Mouse (Mus musculus): ENCODE data around the gene Clec2h. TPM values are rescaled to one million over a fixed set of nuclear protein-coding genes. Genes with fewer than 3 reads are reported as not detected.
"Not testable (repeated sequence)": the region's sequence is repeated elsewhere in the genome, so short reads cannot be mapped to it uniquely, and the experiment has no call there.

The Clec2h gene
- total RNA-seq (2014; fragmentation: Nextera tagmentation) (not detected in 2 replicates), total RNA-seq (2017) (0.06 and 0.11 TPM in 2 replicates), polyA plus RNA-seq (2012) (not detected in 2 replicates)

DNA sequence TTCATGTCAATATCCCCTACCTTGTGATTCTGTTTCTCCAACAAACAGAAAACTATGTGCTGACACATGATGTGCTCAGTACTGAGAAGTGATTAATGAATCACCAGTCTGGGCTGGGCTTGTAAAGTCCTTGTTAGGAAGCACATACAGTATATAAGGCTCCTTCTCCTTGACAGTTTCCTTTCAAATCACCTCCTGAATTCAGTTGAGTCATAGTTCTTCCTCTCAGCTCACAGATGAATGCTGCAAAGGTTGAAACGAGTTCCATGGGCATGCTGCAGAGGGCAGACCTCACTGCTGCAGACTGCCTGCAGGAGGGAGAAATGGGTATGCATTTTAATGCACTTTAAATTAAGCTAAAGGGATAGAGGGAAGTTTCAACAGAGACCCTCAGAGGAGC lies at the start of gene Clec2h:
Clec2h (plus strand) TSS at position 180 of the 400 bp plus-strand sequence.
- no peaks in the 10 kb centered on the region for H3K27me3 ChIP-seq (ENCODE audit: insufficient read depth, low read length)
- TF ChIP-seq POLR2AphosphoS5 (IDR thresholded peaks at IDR 0.05; ENCODE audit: insufficient replicate concordance, low read depth, low read length) (no peak), TAL1 (conservative IDR thresholded peaks at IDR 0.05; ENCODE audit: low read depth, low read length) (no peak), GATA1 (IDR thresholded peaks at IDR 0.05; ENCODE audit: borderline replicate concordance, low read length) (no peak), CTCF (IDR thresholded peaks at IDR 0.05; ENCODE audit: low read depth, low read length) (no peak), GATA2 (IDR thresholded peaks at IDR 0.05; ENCODE audit: borderline replicate concordance, low read depth, low read length) (no peak)
- no peaks in the 10 kb centered on the region for H3K4me1 ChIP-seq (ENCODE audit: insufficient read depth, low read depth, low read length)
- DNase-seq (ENCODE audit: low spot score): no peak
- no peak for ATAC-seq (ENCODE audit: extremely low read depth, insufficient number of reproducible peaks, low FRiP score, poor library complexity, severe bottlenecking)
- H3K4me3 ChIP-seq (ENCODE audit: low read depth, low read length): no peak within 1 kb of the TSS
- no peaks in the 10 kb centered on the region for H3K36me3 ChIP-seq (replicated peaks)
- peaks cover 13% of the 10 kb centered on the region for H3K9me3 ChIP-seq (replicated peaks)

DNA sequence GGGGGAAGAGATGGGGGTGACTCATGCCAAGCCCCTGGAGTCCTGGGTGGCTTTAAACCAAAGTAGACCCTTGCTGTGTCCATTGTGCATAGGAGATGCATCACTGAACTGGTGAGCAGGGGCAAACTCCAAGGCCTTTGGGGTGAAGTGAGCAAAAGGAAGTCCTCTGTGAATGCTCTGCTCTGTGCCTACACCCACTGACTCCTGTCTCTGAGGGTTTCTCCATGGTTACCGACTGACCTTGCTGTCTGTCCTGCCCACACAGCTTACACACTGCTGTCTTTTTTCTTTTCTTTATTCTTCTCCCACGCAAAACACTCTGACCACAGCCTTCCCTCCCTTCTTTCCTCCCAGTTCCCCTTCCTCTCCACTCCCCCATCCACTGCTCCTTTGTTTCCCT lies 39.5 kb upstream of the Clec2h start:
- Histone ChIP-seq H3K4me3 (ENCODE audit: low read depth, low read length) (no peak overlapping the region), H3K9me3 (replicated peaks) (peaks cover 37% of the 10 kb centered on the region), H3K4me1 (ENCODE audit: insufficient read depth, low read depth, low read length) (no peaks in the 10 kb centered on the region), H3K27me3 (ENCODE audit: insufficient read depth, low read length) (no peaks in the 10 kb centered on the region), H3K36me3 (replicated peaks) (no peaks in the 10 kb centered on the region)
- no peak for DNase-seq (ENCODE audit: low spot score)
- no peak for ATAC-seq (ENCODE audit: extremely low read depth, insufficient number of reproducible peaks, low FRiP score, poor library complexity, severe bottlenecking)
- no peak for TF ChIP-seq GATA1 (IDR thresholded peaks at IDR 0.05; ENCODE audit: borderline replicate concordance, low read length)
- TF ChIP-seq POLR2AphosphoS5 (IDR thresholded peaks at IDR 0.05; ENCODE audit: insufficient replicate concordance, low read depth, low read length): no peak
- TF ChIP-seq TAL1 (conservative IDR thresholded peaks at IDR 0.05; ENCODE audit: low read depth, low read length): no peak
- no peak for TF ChIP-seq GATA2 (IDR thresholded peaks at IDR 0.05; ENCODE audit: borderline replicate concordance, low read depth, low read length)
- TF ChIP-seq CTCF (IDR thresholded peaks at IDR 0.05; ENCODE audit: low read depth, low read length): no peak

DNA sequence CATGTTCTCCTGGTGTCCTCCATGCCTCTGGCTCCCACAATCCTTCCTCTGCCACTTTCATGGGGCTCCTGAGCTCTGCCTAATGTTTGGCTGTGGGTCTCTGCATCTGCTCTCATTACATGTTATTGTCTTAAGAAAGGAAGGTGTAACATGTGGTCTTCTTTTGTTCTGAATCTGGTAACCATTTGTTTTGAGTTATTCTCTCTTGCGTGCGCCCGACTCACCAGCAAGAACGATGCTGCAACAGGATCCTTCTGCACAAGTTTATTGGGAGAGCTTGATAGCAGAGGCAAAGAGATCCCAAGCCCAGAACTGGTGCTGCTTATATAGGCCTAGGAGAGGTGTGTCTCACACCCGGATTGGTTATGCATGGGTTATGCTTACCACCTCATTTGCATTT lies 38.8 kb upstream of the Clec2h start, which contains the start of gene Klrb1a:
Klrb1a (minus strand) TSS at position 101 of the 400 bp plus-strand sequence.
- peaks cover 37% of the 10 kb centered on the region for H3K9me3 ChIP-seq (replicated peaks)
- not testable (repeated sequence) for H3K4me3 ChIP-seq (ENCODE audit: low read depth, low read length); H3K36me3 ChIP-seq (replicated peaks); H3K27me3 ChIP-seq (ENCODE audit: insufficient read depth, low read length); DNase-seq (ENCODE audit: low spot score); H3K4me1 ChIP-seq (ENCODE audit: insufficient read depth, low read depth, low read length); ATAC-seq (ENCODE audit: extremely low read depth, insufficient number of reproducible peaks, low FRiP score, poor library complexity, severe bottlenecking)

DNA sequence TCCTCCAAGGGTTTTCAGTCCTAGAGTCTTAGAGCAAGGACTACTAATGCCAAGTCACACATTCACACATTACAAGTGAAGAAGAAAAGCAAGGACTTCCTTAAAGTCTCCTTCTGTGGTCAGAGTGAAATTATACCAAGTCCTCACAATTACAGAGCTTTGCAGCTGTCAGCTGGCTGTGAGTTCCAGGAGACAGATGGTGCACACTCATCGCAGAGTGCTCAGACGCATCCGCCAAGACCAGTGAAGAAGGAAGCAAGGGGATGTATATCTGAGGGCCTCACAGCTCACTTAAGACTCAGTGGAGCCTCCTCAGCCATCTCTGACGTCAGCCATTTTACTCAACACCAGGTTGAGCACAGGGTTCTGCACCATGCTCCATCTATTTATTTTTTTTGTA lies 37.8 kb upstream of the Clec2h start:
- no peak for ATAC-seq (ENCODE audit: extremely low read depth, insufficient number of reproducible peaks, low FRiP score, poor library complexity, severe bottlenecking)
- no peak for TF ChIP-seq TAL1 (conservative IDR thresholded peaks at IDR 0.05; ENCODE audit: low read depth, low read length)
- no peak for TF ChIP-seq GATA1 (IDR thresholded peaks at IDR 0.05; ENCODE audit: borderline replicate concordance, low read length)
- TF ChIP-seq CTCF (IDR thresholded peaks at IDR 0.05; ENCODE audit: low read depth, low read length): no peak
- no peak for TF ChIP-seq GATA2 (IDR thresholded peaks at IDR 0.05; ENCODE audit: borderline replicate concordance, low read depth, low read length)
- no peak for TF ChIP-seq POLR2AphosphoS5 (IDR thresholded peaks at IDR 0.05; ENCODE audit: insufficient replicate concordance, low read depth, low read length)

DNA sequence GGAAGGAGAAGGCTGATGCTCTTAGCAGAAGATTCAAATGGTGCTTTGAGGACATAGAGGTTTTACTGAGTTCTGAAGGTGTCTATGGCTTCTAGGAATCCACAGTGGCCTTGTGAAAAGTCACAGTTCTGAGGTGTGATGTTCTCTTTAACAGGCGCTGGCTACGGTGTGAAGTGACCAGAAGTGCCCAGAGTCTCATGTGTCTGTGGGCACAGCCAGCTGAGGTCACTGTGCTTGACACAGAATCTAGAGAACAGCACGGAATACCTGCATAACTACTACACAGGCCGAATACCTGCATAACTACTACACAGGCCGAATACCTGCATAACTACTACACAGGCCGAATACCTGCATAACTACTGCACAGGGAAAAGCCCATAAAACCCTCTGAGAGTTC lies 36.9 kb upstream of the Clec2h start:
- H3K27me3 ChIP-seq (ENCODE audit: insufficient read depth, low read length); DNase-seq (ENCODE audit: low spot score); H3K36me3 ChIP-seq (replicated peaks); H3K4me1 ChIP-seq (ENCODE audit: insufficient read depth, low read depth, low read length); ATAC-seq (ENCODE audit: extremely low read depth, insufficient number of reproducible peaks, low FRiP score, poor library complexity, severe bottlenecking); H3K4me3 ChIP-seq (ENCODE audit: low read depth, low read length): not testable (repeated sequence)
- peaks cover 28% of the 10 kb centered on the region for H3K9me3 ChIP-seq (replicated peaks)

More for the DNA sequence above, 37.8 kb upstream of the Clec2h start:
- no peak for DNase-seq (ENCODE audit: low spot score)
- Histone ChIP-seq H3K4me3 (ENCODE audit: low read depth, low read length) (no peak overlapping the region), H3K36me3 (replicated peaks) (no peaks in the 10 kb centered on the region), H3K4me1 (ENCODE audit: insufficient read depth, low read depth, low read length) (no peaks in the 10 kb centered on the region), H3K9me3 (replicated peaks) (peaks cover 37% of the 10 kb centered on the region), H3K27me3 (ENCODE audit: insufficient read depth, low read length) (no peaks in the 10 kb centered on the region)

DNA sequence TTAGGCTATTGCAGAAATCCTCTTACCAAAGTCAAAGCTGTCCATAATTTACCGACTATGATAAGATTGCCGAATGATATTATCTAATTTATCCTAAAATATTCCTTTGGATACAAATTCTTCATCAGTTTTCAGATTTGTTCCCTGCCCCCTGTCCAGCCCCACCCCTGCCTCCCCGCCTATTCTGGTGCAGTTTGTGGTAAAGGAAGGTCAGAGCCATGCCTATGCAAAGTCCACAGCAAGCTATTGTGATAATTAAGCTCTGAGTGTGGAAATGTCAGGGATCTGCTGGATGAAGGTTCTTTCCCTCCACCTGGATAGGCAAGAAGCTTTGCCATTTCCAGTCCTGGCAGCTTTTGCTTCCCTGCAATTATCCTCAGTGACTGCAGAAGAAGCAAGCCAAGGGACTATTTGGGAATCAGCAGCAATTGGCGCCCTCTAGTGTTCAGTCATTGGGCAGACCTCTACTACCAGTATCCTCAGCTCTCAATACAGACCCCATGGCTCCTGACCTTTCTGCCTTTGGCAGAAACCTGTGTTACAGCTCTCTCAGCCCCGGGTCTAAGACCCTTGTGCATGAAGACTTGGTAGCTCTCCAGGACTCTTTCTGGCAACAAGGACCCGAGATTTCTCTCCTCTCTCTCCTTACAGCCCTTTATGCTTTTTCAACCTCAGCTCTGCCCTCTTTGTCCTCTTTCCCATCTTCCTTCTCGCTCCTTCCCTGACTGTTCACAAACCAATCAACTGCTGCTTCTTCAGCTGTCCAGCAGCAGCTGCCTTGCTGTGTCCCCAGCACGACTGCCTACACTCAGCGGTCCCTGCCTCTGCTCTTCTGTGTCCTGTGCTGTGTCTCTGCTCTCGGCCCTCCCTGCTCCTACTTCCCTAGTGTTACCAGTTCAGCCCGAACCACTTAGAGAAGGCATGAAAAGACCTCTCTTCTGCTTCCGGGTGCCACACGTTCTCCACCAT lies 32.1 kb upstream of the Clec2h start:
- H3K27me3 ChIP-seq (ENCODE audit: insufficient read depth, low read length); DNase-seq (ENCODE audit: low spot score); H3K4me1 ChIP-seq (ENCODE audit: insufficient read depth, low read depth, low read length); H3K36me3 ChIP-seq (replicated peaks); ATAC-seq (ENCODE audit: extremely low read depth, insufficient number of reproducible peaks, low FRiP score, poor library complexity, severe bottlenecking); H3K4me3 ChIP-seq (ENCODE audit: low read depth, low read length): not testable (repeated sequence)
- peaks cover 25% of the 10 kb centered on the region for H3K9me3 ChIP-seq (replicated peaks)

DNA sequence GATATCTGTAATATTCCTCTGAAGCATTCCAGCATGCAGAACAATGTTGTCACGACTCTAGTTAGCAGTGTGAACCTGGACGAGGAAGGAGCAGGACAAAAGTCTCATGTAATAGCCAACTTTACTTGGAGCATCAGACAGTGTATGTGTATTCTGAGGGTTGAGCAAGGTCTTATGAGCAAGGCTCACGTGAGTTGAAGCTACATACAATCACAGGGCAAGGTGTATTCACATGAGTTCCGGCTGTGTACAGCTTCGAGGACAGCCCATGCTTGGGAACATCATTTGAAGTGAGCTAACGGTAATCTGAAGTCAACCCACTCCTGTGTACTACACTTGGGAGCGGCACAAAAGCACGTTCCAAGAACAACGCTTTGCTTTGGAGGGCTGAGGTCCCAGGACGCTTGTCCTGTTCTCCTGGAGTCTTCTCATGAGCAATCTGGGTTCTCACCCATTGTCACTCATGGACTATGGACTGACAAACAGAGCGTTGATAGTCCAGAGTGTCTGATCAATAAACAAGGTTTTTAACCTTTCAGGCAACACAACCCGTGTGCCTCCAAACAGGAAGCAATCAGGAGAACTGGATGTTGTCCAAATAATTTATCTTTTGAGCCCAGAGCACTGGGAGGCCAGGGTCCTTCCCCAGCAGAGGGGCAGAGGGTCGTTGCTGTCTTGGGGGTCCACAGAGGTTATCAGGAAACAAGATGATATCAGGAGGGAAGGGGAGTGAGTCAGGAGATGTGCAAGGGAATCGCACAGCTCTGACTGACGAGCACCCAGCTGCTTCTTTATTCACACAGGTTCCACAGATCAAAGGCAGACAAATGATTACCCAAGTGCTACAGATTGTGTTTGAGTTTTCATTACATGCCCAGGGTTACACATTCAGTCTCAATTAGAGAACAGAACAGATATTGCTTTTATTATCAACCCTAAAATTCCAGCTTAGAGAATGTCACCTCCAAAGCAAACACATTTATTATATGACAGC lies 31.0 kb upstream of the Clec2h start:
- not testable (repeated sequence) for H3K36me3 ChIP-seq (replicated peaks); H3K27me3 ChIP-seq (ENCODE audit: insufficient read depth, low read length); DNase-seq (ENCODE audit: low spot score); H3K4me1 ChIP-seq (ENCODE audit: insufficient read depth, low read depth, low read length); ATAC-seq (ENCODE audit: extremely low read depth, insufficient number of reproducible peaks, low FRiP score, poor library complexity, severe bottlenecking); H3K4me3 ChIP-seq (ENCODE audit: low read depth, low read length)
- peaks cover 25% of the 10 kb centered on the region for H3K9me3 ChIP-seq (replicated peaks)

Measured in G1E (cell line).